Mouse (Mus musculus): ENCODE measurements around the gene Gm20835.
"Not testable (repeated sequence)": the region's sequence is repeated elsewhere in the genome, so short reads cannot be mapped to it uniquely, and the experiment has no call there.

The Gm20835 gene

DNA sequence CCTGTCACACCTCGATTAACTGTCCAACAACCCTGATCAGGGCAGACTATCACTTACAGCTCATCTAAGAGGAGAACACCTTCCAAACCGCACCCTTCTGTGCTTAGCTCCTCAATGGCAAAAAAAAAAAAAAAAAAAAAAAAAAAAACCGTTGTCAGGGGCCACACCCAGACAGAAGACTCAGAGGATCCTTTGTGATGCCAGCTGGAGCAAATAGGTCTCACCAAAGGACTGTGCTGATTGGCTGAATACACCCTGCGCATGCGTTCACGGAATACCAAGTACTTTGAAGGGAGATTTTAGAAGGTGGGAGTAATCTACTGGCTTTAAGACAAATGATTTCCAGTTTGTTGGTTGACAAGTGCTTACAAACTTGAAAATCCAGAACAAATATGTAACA, at the start of gene Gm20835:
Gene Gm20835 (minus strand): TSS at position 101 of the 400 bp plus-strand sequence.
- not testable (repeated sequence) for DNase-seq (ENCODE audit: low spot score in 2 of 2)

All from natural killer cell, adult 2 months (primary cell).